Mouse (Mus musculus) cerebellum, adult 9-10 months (tissue): ENCODE measurements at regions not wholly inside any gene's neighbourhood (a gene's known extent, or its start where the extent isn't known, plus 50 kb on each side); places are given as distances from the start of the nearest gene placed in this dataset.

Experiments
- DNase-seq: peaks from one replicate; pipeline ENCODE4 v3.0.0; 2022

DNA sequence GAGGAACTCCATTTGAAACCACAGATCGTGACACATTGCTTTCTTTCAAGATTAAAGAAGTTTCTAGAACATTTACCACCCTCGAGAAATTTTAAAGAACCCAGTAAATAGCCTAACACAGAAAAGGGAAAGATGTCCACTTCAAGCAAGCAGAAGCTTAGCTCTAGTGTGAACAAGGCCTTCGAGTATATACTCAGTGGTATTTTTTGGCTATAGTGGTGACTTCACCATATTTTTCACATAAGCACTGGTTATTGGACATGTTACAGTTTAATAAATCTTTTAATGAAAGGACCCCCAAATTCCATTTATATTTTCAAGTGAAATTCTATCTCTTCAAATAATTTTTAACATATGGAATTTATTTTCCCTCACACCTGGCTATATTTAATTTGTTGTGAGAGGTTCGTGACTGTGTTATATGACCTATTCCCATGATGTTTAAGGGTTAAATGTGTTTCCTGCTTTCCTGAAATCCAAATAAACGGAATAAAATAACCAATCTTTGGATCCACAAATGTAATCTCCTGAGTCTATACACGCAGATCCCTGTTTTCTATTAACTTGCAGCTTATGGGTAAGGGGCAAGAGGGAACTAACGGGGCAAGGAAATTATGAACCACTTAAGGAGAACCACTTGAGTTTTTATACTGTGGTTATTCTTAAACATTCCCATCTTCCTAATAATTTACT, 60.6 kb upstream of the Tas2r134 start:
- no peak for DNase-seq

DNA sequence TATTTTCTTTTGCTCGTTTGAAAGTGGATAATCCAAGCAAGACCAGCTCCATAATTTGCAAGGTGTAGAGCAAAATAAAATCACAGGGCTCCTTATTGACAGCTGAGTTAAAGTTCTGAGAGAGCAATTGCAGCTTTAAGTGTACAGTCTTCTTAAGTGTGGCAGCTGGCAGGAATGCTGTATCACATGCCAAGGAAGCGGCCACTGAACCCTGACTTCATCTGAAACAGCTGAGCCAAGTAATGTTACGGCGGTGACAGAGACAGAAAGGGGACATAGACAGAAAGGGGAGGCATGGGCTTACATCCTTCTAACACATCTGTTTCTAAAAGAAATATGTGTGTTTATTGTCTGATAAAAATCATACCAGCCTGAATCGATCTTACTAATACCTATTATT, 63.4 kb upstream of the Tas2r134 start:
- no peak for DNase-seq

DNA sequence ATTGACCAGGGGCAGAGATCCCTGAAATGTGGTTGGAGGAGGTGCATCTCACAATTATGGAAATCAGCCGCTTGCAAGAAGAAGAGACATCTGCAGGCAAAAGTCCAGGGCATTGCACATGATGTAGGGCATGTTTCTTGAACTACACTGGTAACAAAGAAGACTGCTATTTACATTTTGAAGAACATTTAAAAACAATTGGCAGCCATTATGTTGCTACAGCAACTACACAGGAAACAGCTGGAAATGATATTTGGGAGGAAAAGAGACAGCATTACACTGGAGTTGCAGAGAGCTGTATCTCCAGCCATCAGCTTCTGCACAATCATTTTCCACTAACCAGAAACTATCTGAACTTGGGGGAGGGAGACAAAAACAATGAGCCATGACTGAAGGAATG, 64.1 kb upstream of the Tas2r134 start:
- DNase-seq, result no peak

DNA sequence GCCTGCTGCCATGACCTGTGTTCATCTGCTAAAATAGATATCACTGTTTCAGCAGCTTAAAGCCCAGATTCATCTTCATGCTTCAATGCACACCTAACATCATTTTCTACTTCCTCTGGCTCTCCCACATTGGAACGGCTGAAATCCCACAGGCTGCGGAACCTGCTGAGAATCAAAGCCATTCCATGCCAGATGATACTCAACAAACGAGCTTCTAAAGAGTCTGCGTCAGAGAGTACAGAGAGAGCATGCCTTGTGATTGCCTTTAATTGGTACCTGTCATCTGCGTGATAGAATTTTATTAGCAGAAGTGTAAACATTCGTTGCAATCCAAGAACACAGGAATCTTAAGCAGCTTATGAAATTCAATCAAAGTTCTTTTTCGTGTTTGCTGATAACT, 76.4 kb upstream of the Tas2r134 start:
- DNase-seq, result no peak

DNA sequence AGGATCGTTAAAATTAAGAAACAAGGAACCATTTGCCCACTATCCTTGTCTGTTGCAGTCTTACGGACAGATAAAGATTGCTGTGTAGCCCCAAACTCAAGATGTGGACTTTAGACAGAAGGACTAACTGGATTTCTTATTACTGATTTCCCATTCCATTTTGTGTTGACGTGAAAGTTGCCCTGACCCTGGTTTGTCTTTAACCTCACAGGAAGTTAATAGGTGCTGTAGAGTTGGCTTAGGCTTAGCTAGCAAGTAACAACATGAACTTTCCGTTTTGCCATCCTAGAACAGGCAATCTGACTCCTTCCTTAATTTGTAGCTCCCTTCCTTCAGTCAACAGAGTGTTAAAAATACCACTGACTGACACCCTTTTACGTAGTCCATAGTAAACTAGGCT, 78.2 kb upstream of the Tas2r134 start:
- DNase-seq, result no peak

DNA sequence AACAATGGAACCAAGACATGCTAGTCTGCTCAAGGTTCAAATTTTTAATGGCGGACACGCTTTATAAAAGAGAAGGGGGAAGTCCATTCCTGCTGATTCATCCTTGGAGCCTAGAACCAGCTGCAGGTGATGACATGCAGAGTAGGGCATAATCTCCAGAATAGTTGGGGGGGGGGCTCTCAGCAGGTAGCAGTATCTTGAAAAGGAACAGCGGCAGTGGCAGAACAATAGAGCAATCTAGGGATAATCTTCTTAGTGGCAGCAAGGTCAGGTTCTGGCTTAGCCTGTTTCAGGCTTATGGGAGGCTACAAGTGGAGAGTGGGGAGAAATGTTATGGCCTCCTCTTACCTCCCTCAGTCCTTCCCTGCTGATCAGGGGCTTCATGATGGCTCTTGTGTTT, 81.1 kb upstream of the Tas2r134 start:
- no peak for DNase-seq

DNA sequence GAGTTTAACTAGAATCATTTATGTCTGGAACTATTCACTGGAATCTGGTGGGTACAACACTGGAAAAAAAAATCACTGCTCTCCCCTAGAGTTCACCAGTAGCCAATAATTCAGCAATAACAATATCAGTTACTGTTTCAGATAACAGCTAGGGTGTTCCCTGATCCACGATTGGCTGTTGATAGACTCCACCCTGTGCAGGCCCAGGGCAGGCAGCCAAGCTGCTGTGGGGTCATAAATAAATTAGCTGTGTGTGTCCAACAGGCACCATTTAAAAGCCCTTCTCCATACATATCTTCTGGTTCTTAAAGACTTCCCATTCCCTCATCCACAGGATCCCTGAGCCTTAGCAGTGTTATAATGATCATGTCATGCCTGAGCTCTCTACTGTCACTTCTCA, 83.4 kb upstream of the Tas2r134 start:
- no peak for DNase-seq

DNA sequence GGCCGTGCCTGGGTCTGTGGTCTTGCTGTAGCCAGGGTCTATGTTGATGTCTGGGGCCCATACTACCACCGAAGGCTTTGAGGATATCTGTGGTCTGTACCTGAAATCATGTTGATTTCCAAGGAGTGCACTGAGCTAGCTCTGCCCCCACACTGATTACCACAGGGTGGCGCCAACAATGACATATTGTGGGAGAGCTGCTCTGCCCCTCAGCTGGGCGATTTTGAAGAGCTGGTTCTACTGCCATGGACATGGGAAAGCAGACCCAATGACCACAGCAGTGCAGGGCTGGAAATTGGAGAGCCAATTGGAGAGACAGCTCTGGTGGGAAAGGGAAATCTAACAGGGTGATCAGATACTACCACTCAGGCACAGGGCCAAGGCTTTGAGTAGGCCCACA, 85.0 kb upstream of the Tas2r134 start:
- no peak for DNase-seq

DNA sequence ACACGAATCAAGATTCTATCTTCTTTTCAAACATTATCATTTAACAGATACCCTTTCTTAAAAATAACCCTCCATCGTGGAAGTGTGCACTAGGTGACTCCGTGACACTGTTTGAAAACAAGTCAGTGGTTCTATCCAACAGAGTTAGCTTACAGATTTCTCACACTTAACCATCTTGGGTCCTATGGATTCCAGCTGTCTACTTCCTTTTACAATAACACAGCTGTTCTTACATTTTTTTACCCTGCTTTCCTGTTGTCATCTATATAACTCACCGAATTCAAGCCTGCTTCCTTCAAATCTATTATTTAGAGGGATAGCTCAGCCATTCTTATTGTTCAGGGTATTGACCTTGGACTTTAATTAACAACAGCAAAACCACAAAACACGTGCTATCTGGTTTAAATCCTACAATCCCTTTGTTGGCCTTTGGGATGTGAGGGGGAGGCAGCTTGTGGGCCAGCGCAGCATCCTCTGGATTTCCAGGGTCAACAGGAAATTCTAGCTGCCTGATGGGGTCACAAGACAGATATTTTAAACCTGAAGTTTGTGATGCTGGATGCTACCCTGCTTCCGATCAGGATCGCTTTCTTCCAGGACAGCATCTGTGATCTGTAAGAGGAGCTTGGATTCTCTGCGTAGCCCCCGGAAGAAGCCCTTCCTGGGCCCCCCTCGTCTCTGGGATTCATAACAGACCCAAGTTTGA, 94.4 kb upstream of the Tas2r134 start:
- no peak for DNase-seq

DNA sequence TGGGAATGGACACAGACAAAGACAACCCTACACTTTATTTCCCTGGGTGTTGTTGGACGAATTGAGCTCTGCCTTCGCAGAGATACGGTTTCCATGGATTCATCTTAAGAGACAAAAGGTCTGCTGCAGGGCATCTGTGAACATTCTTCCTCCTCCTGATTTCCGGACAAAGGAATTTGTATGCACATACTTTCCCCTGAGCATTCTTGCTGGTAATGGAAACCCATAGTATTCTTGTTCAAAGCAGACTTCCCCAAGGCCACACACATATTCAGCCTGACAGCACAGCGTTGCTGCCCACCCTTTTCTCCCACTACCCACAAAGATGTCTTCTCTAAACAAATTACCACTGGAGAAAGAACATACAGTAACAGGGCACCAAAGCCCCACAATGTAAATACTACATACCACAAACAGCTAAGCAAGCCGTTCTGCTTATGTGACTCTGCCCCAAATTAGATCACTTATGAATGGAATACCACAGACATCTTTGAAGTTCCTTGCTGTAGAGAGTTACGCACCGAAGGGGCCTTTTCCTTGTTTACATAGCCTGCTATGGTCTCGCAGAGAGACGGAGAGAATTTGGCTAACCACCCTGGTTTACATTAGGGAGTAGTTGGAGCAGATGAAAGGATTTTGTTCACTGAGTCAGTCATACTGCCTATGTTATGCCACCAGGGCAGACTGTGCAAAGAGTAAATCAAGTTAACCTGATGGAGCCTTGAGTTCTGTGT, 96.0 kb upstream of the Tas2r134 start:
- DNase-seq, result no peak

DNA sequence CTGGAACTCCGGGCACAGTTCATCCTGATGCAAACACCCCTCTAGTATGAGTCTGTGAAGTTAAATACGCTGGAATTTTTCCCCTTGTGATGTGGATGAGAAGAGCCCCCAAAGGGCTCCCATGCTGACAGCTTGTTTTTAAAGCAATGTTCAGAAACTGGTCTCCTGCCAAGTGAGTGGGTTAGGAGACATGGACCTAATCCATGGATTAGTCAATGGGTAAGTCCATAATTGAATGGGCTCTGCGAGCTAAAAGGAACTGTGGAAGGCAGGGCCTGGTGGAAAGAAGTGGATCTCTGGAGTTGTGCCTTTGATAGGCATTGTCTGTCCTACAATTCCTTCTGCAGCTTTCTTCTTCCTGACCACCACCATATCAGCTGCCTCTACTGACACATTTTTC, 104.5 kb upstream of the Tas2r134 start:
- no peak for DNase-seq

DNA sequence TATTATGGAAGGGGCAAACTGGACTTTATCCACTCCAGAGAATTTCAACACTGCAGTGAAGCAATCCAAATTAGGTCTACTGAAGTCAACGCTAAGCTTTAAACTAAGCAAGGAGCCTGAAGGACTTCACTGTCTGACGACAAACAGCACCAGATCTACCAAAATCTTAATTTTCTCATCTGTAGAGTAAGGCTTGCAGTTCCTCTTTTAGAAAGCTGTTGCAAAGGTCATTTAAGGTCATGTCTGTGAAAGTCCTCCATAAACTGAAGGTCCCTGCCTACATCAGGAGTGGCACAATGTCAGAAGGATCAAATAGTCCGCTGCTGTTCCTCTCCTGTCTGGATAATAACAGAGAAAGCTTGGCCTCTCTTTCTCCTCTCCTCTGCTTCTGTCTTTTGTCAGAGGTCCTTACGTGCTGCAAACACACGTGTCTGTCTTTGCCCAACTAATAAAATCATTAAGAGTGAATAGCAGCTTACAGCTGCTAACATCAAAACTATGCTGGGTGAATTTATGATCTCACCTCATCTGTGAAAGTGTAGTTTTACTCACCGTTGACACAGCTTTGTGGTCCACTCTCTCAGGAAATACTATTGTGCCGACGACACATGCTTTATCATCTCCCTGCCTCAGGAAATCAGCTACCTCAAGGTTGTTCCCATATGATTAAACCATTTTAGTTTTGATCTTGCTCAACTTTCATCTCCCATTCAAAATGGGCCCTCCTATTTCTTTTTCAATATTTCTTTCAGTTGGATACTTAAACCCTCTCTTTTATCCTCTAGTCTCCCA, 117.9 kb upstream of the Tas2r134 start:
- no peak for DNase-seq

DNA sequence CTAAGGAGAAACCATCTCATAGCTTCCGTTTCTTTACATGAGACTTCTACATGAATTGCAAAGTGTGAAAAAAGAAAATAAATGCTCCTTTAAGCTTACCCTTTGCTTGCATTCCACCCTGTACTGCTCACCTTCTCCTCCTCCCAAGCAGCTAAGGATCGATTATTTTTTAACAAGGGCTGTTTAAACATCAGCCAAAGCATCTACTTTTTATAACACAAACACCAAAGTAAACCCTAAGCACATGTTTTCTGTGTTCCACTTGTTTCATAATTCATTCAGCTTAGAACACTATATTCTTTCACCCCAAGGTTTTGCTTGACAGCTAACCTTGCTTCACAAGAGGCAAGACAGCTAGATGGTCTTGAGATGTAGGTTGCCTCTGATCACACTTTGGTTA, 129.4 kb upstream of the Tas2r134 start:
- DNase-seq, result no peak

DNA sequence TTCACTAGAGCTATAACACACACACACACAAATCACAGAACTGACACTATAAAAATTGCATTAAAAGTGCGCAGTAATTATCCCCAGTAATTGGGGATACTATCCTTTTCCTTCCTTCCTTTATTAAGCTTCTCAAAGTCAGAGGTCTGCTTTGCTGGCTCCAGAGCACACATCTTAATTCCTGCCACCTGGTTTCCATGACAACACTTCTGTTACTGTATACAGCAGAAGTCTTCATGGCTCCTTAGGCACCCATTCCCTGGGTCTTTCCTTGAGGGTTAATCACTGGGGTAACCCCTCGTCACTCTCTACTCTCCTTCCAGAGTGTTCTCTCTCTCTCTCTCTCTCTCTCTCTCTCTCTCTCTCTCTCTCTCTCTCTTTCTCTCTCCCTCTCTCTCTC, 153.6 kb upstream of the Tas2r134 start:
- DNase-seq, result no peak

DNA sequence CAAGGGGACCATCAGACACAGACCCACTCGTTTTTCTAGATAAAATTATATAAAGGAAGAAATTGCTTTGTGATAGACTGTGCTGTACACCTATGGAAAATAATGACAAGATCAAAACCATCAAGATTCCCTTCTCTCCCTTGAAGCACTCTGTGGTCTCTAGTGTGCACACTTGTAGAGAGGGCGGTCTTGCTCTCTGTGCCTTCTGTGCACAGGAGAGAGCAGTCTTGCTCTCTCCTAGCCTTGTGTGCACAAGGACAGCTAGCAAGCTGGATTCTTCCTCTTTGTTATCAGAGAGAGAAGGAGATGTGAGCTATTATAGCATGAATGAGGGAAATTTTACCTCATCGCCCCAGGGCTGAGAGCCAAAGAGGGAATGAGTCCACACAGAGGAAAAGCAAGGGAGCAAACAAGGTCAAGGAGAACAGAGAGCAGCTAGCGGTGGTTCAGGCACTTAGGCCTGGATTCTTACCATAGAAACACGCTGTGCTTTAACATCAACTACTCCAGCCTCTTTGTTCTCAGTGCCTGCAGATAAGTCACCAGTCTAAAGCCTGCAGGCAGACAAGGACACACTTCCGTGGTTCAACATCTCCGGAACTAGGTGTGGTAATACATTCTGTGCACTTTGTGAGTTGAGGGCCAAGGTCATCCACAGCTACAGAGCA, 160.2 kb upstream of the Tas2r134 start:
- no peak for DNase-seq

DNA sequence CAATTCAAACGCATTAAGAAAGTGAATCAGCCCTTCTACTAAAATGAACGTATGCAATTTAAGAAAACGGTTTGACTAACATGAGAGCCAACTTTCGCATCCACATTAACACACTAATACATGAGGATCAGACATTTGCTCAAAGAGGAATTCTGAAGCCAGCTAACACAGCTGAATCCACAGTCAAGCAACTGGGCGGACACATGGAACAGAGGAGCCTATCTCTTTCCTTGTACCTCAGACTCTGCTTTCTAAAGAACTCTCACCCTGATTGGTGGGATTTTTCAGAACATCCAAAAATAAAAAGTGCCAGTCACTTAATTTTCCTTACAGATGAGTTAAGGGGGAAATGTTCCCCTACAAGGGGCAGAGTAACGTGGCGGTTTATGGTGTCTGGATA, 161.3 kb upstream of the Tas2r134 start:
- no peak for DNase-seq

DNA sequence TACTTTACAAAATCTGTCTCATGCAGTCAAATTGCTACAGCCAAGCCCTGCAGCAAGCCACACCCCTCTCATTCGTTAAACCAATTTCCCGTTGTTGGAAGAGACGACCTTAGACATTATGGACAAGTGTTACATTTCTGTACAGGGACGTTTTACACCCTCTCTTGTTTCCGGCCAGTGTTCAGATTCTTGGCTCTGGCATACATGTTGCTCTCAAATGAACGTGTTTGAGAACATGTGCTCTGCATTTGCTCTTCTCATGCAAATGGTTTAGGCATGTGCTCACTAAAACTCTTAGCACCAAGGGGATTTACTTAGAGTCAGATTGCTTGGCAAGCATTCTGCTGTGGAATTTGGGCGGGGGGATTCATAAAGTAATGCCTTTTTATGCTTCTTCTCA, 161.7 kb upstream of the Tas2r134 start:
- DNase-seq, result no peak

DNA sequence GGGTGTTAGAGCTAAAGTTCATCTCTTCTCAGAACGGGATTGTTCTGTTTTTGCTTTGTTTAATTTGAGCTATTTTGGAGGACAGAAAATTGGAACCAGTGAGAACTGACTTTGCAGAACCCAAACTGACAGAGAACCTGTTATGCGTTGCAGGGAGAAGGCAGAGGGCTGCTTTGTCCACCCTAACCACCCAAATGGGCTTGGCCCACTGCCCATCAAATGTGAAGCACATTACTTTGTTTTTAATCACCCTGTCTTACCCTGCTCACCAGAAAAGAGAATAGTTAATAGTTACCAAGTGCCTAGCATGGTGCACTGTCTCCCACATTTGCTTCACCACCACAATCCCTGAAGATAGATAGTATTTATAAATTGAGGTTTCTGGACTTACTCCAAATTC, 163.0 kb upstream of the Tas2r134 start:
- DNase-seq, result no peak

DNA sequence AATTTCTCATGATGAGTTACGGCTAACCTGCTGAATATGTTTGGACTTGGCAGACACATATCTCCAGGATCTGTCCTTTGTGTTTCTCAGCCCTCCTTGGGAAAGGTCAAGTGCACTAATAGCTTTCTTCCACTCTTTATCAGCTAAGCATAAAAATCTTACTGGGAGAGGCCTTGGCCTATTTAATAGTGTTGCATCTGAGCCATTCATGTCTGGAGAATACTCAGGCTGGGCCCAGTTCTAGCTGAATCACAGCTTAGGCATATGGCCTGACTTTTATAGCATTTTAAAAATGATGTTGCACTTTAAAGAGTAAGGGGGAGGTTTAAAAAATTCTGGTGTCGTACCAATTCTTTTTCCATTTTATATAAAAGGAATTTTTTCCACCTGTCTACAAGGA, 166.4 kb upstream of the Tas2r134 start:
- no peak for DNase-seq

DNA sequence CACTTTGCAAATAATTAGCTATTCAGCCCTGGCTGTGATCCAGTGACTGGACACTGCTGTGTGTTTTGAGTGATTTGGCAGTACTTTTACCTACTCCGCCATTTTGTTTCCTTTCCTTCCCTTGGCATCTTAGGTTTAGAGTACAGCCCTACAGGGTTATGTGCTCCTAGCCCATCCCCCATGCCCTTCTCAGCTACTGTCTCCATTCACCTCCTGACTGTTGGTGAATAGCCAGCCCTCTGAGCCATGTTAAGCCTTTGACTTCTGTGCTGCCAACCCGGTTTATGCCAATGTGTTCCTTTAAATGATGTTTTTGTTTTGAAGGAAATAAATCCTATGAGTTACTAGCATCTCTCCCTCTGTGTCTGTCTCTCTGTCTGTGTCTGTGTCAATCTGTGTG, 167.8 kb upstream of the Tas2r134 start:
- DNase-seq, result no peak

DNA sequence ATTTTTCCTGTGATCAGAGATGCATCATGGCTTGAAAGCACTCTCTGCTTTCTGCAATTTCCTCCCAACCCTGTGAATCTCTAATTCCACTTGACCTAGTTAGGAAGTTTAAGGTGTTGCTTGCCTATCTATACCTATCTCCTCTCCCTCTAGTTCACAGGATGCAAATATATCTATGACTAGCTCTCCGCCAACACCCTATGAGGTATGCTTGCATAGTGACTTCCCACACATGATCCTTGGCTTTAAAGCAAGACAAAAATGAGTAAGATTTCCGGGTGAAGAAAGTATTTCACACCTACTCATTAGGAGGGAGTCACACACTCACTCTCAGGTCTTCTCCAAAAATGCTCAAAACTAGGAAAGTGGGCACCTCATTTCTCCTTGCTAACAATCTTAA, 169.6 kb upstream of the Tas2r134 start:
- DNase-seq, result no peak

DNA sequence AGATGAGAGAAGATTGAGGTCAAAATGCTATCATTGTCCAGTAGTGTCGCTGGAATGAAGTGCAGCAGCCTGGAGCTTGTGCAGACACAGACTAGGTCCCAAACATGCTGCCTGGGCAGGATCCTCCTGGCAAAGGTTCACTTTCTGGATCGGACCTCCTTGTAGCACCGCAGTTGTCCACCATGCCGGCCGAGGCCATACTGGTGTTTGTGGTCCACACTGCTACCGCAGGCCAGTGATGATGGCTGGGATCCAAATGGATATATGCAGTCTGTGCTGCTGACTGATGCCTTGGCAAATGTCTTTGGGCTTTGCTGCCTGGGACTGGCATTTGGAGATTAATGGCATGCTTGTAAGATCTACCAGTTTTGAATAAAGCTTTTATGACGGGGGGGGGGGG, 174.5 kb upstream of the Tas2r134 start:
- DNase-seq, result no peak

DNA sequence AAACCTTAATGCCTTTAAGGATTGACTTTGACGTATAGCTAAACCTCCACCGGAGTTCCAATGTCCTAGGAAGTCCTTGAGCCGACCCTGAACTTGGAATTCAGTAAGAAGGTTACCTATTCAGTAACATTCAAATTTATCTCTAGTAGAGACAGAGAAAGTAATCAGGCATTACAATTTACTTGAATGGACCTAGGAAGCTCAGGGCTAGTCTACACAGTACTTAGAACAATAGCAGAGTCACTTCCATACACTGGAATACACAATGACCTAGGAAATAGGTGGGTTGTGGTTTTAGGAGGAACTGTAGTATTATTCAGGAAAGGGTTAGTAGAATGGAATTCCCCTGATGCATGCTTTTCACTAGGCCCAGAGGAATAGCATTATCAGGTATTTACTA, 179.2 kb upstream of the Tas2r134 start:
- DNase-seq, result no peak
